Mouse (Mus musculus): ENCODE measurements around the gene Asic2.

Asic2 gene

DNA sequence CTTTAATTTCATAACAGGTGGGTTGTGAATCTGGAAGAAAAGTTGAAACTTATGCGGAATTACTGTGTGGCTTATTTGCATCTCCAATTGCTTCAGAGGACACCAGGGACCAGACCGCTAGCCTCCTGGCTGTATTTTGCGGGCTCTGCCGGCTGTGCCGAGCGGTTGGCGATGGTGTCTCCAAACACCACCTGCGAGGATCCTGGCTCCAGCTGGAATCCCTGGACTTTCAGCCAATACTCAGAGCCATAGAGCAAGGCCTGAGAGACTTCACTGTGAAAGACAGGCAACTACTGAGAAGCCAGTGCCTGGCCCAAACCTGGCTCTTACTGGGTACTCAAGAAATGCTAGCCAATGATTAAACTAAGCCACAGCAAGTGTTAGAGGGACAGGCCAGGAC, 953.5 kb downstream of the Asic2 start:
- no peak for DNase-seq (ENCODE audit: low read depth, low spot score)

DNA sequence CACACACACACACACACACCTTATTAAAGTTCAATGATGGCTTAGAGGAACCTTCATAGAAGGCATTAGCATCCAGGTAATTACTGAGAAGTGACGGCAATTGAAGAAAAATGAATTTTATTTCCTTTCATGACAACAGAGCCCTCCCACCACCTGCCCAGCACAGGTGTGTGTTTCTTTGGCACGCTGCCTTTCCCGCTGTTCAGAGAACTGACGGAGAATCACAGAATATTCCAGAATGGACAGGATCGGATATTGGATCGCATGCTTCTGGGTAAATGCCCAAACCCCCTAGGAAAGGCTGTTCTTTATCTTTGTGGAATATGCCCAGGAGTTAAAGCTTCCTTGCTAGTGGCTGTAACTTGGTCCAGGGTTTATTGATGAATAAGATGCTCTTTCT, 954.8 kb downstream of the Asic2 start:
- no peak for DNase-seq (ENCODE audit: low read depth, low spot score)

- DNase-seq (ENCODE audit: low read depth, low spot score), result no peak
Observed at GRCm38 (mm10) chr11:81010766-81011165, 957.5 kb downstream of the Asic2 start.

DNA sequence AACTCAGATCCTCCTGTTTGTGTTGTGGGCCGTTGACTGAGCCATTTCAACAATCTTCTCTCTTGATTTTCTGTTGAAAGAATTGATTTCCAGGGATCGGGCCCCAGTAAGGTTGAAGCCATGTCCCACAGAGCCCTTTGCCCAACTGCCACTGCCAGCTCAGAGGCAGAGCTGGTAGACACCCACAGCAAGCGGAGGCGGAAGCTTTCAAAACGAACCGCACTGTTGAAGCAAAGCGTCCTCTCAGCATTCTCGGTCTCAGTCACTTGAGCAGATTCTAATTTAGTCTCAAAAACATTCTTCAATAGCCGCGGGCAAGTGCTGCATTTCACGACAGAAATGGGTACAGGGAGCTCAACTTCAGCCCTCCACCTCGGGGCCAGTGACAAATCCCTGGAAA, 958.9 kb downstream of the Asic2 start:
- DNase-seq (ENCODE audit: low read depth, low spot score), result no peak

DNA sequence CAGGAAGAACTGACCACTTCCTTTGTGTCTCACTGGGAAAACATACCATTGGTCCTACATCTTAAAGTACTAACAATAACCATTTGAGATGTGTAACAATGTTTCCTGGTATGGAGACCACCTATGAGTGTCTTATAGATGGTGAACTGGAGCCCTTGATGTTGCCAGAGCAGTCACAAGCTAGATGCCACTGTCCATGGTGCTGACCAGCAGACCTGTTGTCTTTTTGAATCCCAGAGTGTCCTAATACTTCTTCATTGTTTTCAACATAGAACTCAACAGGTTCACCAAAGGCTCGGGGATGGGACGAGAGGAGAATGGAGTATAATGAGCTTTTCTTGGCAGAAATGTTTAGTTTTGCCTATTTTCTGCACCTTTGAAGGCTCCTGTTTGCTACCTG, 962.4 kb downstream of the Asic2 start:
- no peak for DNase-seq (ENCODE audit: low read depth, low spot score)

DNA sequence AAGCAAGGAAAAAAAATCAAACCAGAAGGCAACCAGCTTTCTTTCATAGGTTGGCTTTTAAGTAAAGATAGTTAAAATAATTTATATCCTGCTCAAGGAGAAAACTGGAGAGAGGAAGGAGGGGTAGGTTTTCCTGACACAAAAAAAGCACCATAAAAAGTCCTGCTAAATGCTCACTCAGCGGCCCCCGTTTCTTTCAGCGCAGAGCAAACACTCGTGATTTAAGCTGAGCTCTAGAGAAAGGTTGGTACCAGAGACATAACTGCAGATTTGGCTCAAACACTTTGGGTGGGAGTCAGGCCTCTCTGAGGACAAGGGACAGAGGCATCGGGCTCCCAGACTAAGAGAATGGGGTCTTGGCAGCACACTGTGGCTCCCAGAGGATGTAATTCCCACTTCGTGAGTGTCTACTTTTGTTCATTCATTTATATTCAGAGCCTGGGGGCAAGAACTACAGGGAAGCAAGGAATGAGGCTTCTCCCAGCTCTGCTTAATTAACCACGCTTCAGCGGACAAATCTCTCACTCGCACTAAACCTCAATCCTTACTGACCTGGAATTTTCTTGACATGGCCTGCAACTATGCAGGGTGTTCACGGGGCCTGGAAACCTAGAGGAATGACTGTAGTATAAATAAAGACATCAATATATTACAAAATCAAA, 965.4 kb downstream of the Asic2 start:
- DNase-seq (ENCODE audit: low read depth, low spot score), result no peak

DNA sequence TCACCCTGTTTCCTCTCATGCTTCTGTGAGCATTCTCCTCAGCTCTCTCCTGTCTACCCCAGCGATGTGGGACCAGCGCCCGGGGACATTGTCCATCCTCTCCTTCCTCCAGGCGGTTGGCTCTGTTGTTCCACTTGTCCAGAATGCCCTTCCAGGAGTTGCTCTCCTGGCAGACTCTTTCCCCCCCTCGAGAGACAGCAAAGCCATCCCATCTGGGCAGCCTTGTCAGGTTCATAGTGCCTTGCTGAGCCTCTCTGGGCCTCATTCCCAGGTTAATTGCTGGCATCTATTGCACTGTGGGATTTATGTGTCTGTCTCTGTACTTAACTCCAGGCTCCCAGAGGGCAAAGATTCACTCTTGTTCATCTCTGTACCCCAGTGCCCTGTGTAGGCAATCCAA, 972.6 kb downstream of the Asic2 start:
- DNase-seq (ENCODE audit: low read depth, low spot score), result no peak

DNA sequence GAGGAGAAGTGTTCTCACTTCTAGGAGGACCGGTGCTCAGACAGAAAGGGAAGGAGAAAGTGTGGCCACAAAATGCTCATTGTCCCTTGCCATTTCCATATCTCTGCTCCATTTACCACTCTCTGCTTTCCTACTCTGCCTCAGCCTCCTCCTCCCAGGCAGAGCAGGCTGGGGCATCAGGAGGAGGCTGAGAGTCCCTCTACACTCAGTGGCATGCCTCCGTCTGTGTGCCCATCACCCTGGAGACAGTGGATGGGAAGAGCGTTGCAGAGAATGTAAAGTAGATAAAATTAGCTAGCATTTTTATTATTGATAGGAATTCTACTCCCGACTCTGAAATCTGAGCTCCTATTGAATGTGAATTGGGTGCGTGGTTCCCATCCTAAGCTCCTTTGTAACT, 984.7 kb downstream of the Asic2 start:
- no peak for DNase-seq (ENCODE audit: low read depth, low spot score)

- DNase-seq (ENCODE audit: low read depth, low spot score), result no peak
Observed at GRCm38 (mm10) chr11:80976239-80976855, 991.9 kb downstream of the Asic2 start.

DNA sequence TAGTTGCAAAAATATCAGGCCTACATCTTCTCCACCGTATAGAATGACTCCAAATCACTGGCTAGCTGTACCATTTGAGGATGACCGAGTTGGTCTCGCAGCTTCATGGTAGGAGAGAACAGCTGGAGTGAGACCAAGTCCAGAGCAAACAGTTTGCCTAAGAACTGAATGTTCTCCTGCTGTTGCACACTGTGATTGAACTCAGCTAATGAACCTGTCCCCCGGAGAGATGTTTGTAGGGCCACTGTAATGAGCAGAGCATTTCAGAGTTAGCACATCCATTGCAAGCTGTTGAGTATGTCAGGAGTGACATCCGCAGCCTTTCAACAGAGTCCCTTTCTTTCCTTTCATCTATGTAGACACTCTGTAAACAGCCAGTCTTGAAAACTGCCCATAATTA, 993.6 kb downstream of the Asic2 start:
- DNase-seq (ENCODE audit: low read depth, low spot score), result no peak

DNA sequence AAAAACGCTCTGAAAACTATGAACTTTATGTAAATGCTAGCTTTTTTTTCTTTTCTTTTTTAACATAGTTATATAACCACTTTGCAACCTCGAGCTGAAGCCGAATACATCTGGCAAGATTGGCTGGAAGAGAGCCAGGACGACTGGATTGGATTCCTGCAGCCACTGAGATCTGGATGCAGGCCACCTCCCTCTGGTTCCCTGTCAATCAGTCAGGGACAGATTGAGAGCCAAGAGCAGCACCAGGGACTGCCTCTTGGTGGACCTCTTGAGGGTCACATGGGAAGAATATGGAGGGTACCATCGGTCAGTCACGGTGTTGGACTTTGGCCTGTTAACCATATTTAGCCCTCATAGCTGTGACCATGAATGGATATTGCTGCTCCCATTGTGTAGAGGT, 994.3 kb downstream of the Asic2 start:
- no peak for DNase-seq (ENCODE audit: low read depth, low spot score)

GRCm38 (mm10) chr11:80973273-80973672, 995.0 kb downstream of the Asic2 start:
- DNase-seq (ENCODE audit: low read depth, low spot score), result no peak

DNA sequence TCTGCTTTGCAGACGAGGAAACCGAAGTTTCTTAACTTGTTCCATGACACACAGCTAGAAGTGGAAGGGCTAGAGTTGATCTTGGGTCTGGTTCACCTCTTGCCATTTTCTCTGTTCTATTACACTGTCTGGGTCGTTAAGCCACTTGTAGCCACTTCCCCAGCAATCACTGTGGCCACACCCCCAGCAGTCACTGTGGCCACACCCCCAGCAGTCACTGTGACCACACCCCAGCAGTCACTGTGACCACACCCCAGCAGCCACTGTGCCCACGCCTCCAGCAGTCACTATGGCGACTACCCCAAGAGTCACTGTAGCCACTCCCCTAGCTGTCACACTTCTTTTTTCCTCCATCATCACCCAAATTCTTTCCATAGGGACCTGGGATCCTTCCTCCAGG, 1000.7 kb downstream of the Asic2 start:
- no peak for DNase-seq (ENCODE audit: low read depth, low spot score)

DNA sequence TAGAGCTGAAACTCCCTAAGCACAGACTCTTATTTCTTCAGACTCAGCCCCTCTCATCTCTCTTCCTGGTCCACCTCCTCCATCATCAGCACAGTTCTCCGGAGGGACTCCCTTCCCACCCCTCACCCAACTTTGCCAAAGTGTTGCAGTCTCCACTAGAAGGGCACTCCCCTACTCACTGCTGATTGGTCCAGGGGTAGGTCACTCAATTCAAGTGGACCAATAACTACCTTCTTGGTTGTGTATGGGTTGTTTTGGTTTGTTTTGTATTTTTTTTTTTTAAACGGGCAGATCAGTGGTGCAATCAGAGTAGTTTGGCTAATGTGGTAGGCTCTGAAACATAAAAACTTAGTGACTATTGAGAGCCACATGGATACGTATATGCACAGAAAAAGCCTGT, 1002.2 kb downstream of the Asic2 start:
- no peak for DNase-seq (ENCODE audit: low read depth, low spot score)

DNA sequence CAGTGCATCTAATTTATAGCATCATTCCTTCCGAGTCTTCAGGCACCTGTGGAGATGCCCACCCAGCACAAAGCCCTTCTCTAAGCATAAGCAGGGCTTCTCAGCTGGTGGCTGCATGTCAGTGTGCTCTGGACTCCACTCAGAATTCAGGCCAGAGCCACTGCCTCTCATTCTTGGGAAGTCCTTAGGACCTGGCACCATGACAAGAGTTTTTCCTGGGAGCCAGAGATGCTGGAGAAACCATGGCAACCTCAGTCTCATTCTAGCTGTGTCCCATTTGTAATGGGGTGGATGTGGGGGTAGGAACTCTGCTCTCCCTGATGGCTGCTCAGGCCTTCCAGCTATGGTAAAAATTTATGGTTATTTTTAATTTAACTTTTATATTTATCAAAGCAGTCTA, 1006.9 kb downstream of the Asic2 start:
- DNase-seq (ENCODE audit: low read depth, low spot score), result peak; percentile 58

DNA sequence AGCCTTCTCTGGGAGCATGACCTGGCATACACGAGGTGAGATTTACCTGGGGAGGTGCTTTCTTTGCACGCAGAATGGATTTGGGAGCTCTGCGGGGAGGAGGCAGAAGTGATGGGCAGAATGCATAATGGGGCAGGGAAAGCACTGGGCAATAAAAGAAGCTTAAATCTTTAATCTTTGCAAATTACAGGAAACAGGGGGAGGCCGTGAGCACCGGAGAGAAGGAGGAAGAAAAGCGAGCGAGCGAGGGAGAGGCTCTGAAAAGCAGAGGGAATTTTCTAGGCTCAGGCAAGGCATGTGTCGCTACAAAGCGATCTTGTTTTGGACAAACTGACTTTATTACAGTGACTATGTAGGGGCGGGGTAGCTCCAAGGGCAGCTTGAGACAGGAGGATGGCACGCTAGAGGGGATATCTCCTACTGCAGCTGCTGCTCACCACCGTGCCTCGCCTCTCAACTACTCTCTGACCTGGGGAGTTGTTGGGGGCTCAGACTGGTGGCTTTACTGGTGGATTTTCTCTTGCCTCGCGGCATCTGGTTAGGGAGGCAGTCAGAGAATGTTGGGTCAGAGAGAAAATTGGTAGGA, 1010.1 kb downstream of the Asic2 start:
- DNase-seq (ENCODE audit: low read depth, low spot score), result no peak

- no peak for DNase-seq (ENCODE audit: low read depth, low spot score)
Observed at GRCm38 (mm10) chr11:80955915-80956314, 1012.3 kb downstream of the Asic2 start.

GRCm38 (mm10) chr11:80954147-80954546, 1014.1 kb downstream of the Asic2 start:
- DNase-seq (ENCODE audit: low read depth, low spot score), result no peak

- DNase-seq (ENCODE audit: low read depth, low spot score), result no peak
Observed at GRCm38 (mm10) chr11:80949068-80949738, 1019.1 kb downstream of the Asic2 start.

DNA sequence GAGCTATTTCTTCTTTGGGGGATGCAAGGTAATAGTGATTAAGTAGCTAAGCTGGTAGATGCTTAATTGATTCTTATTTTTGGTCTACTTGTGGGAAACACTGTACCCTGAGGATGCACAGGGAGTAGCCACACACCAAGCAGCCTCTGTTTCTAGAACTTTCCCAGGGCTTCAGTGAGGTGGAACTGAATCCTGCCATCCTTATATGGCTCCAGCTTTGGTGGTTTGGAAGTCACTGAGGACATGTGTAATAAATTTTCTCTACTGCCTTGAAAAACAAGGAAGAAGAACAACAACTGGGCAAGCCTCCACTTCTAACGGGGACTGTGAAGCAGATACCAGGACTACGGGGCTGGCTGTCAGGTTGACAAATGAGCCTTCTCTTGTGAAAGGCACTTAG, 1020.2 kb downstream of the Asic2 start:
- no peak for DNase-seq (ENCODE audit: low read depth, low spot score)

DNA sequence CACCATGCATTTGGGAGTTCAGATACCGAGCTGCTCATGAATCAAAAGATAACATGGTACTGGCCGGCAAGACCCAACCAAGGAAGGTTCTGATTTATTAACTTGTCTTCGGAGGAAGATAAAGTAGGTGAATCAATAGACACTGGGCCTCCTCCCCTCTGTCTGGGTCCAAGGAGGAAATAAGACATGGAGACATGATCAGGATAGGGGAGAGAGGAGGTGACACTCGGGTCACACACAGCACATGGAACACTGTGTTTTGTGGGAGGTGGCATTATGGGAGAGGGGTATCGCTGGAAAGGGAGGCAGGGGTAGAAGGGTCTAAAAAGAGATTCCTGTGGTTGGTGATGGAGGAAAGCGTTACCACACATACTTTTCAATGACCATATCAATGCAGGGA, 1022.1 kb downstream of the Asic2 start:
- DNase-seq (ENCODE audit: low read depth, low spot score), result no peak

DNA sequence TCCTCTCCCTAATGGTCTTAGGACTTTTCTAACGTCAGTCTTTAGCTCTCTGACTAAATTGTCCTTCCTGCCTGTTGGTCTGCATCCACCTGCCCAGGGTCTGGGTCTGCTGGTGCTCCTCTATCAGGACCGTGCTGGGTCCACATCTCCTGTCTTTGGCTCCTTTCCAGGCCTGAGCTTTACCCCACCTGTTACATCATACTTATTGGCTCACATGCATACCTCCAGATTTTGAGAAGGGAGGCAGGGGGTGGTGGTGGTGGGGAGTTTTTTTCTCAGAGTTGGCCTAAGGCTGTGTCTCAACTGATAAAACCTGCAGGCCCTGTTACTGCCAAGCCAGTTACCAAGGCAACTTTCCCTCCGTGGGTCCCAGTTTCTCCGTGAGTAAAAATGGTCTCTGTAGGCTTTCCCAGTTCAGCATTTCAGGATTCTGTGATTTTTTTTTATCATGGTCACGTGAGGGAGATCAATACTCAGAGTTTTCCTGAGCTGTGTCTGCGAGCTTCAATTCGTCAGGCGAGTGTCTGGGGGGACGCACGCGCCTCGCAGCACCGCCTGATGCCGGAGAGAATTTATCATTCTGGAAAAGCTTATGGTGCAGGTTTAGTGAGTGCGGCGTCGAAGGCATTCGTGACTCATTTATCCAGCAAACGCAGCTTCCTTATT, 1044.8 kb downstream of the Asic2 start:
- DNase-seq (ENCODE audit: low read depth, low spot score), result peak; percentile 16
